Mouse (Mus musculus) myocyte (in vitro differentiated cells): ENCODE measurements around the gene Gpr156.

ENCODE experiments used
- MAX ChIP-seq: IDR thresholded peaks from one replicate; pipeline ENCODE4 v1.6.1; 2011; ENCODE audit warnings: low read depth, mild to moderate bottlenecking, control low read depth
- MYOG ChIP-seq, 3 experiments: IDR thresholded peaks; one replicate each; pipeline ENCODE4 v1.6.1; 2011; ENCODE audit warnings: control low read depth in 2 of 3, low read depth in 2 of 3, mild to moderate bottlenecking in 2 of 3; ENCODE audit not compliant: insufficient read length in 2 of 3, control insufficient read depth in 1 of 3, insufficient read depth in 1 of 3
- POLR2A ChIP-seq: IDR thresholded peaks from one replicate; pipeline ENCODE4 v1.6.1; 2011; ENCODE audit warnings: low read depth, mild to moderate bottlenecking, control low read depth, moderate library complexity; ENCODE audit not compliant: insufficient read length
- POLR2AphosphoS2 ChIP-seq: IDR thresholded peaks from one replicate; pipeline ENCODE4 v1.6.1; 2011; ENCODE audit warnings: low read depth, control low read depth; ENCODE audit not compliant: insufficient read length
- TCF12 ChIP-seq: IDR thresholded peaks from one replicate; pipeline ENCODE4 v1.6.1; 2011; ENCODE audit warnings: mild to moderate bottlenecking, control low read depth; ENCODE audit not compliant: poor library complexity, insufficient read depth, severe bottlenecking
- TCF3 ChIP-seq: IDR thresholded peaks from one replicate; pipeline ENCODE4 v1.6.1; 2011; ENCODE audit warnings: low read depth, control low read depth; ENCODE audit not compliant: insufficient read length
- USF1 ChIP-seq: IDR thresholded peaks from one replicate; pipeline ENCODE4 v1.6.1; 2011; ENCODE audit warnings: low read depth, mild to moderate bottlenecking, control low read depth, moderate library complexity

- TF ChIP-seq MYOG (IDR thresholded peaks at IDR 0.05; ENCODE audit: control insufficient read depth in 1 of 3, insufficient read depth in 1 of 3, insufficient read length in 2 of 3, low read depth in 2 of 3) (no peak), POLR2A (no peak), MAX (no peak), TCF12 (no peak), USF1 (no peak), POLR2AphosphoS2 (no peak), TCF3 (no peak)
These were observed 101.7 kb downstream of the Gpr156 start for GRCm38 (mm10) chr16:38017958-38018376.
